Mouse (Mus musculus): ENCODE data around the gene Otx2.

- TF ChIP-seq POLR2A (IDR thresholded peaks at IDR 0.05; ENCODE audit: borderline replicate concordance, low read depth, low read length) (no peak), CTCF (IDR thresholded peaks at IDR 0.05; ENCODE audit: low read depth, low read length) (no peak)
Observed at GRCm38 (mm10) chr14:48632335-48632734, 41.3 kb downstream of the Otx2 start.
